Mouse (Mus musculus) stomach, embryonic 14.5 days (tissue): ENCODE measurements around the gene Prkd3. TPM values are rescaled to one million over a fixed set of nuclear protein-coding genes. Genes with fewer than 3 reads are reported as not detected.

Experiments
- ATAC-seq: fragments of 200-750 bp; cut with Nextera tagmentation; 2 replicates; pipeline ENCODE4 v1.8.0; 2017; ENCODE audit warnings: low read depth, moderate TSS enrichment; ENCODE audit not compliant: insufficient number of reproducible peaks, insufficient read depth, low FRiP score
- H3K27ac ChIP-seq: fragments of 300-500 bp; sonication (generic); 2 replicates; pipeline ENCODE4 v1.5.1; 2014; ENCODE audit warnings: mild to moderate bottlenecking, low read length, moderate library complexity, mixed read lengths
- H3K27me3 ChIP-seq: fragments of 300-500 bp; sonication (generic); 2 replicates; pipeline ENCODE4 v1.6.1; 2014; ENCODE audit warnings: low read length, control low read depth, mixed read lengths; ENCODE audit not compliant: control insufficient read depth, insufficient read depth
- H3K36me3 ChIP-seq: fragments of 300-500 bp; sonication (generic); 2 replicates; pipeline ENCODE4 v1.6.1; 2014; ENCODE audit warnings: mild to moderate bottlenecking, control low read depth, low read length, moderate library complexity, mixed read lengths; ENCODE audit not compliant: control insufficient read depth, insufficient read depth
- H3K4me1 ChIP-seq: fragments of 300-500 bp; sonication (generic); 2 replicates; pipeline ENCODE4 v1.6.1; 2014; ENCODE audit warnings: low read length, control low read depth, mixed read lengths; ENCODE audit not compliant: control insufficient read depth, insufficient read depth
- H3K4me2 ChIP-seq: fragments of 300-500 bp; sonication (generic); replicated peaks from 2 replicates; pipeline ENCODE4 v1.6.1; 2014; ENCODE audit warnings: low read depth, low read length, control low read depth
- H3K4me3 ChIP-seq: fragments of 300-500 bp; sonication (generic); 2 replicates; pipeline ENCODE4 v1.5.1; 2014; ENCODE audit warnings: low read depth, low read length, control low read depth
- H3K9ac ChIP-seq: fragments of 300-500 bp; sonication (generic); replicated peaks from 2 replicates; pipeline ENCODE4 v1.6.1; 2014; ENCODE audit warnings: low read depth, mild to moderate bottlenecking, control low read depth, low read length, moderate library complexity, mixed read lengths
- H3K9me3 ChIP-seq: fragments of 300-500 bp; sonication (generic); 2 replicates; pipeline ENCODE4 v1.6.1; 2016; ENCODE audit warnings: low read depth, low read length, control low read depth; ENCODE audit not compliant: control insufficient read depth
- WGBS: fragments of 180-500 bp; shearing (Covaris S2); extraction: QIAGEN DNeasy Blood & Tissue Kit; methylation state at CpG from one replicate; pipeline ENCODE4 v1.1.7; 2014; 5-methylcytosine and 5-hydroxymethylcytosine counted together
- polyA plus RNA-seq: library from polyadenylated mRNA; unstranded; fragments of >200 nt; fragmentation: Nextera tagmentation; extraction: Ambion mirVana; gene quantifications from 2 replicates; pipeline ENCODE4 v1.2.1, GENCODE M21; 2014

Gene Prkd3
- polyA plus RNA-seq, 1 experiment from 2014 or later, result 47.5 TPM

DNA sequence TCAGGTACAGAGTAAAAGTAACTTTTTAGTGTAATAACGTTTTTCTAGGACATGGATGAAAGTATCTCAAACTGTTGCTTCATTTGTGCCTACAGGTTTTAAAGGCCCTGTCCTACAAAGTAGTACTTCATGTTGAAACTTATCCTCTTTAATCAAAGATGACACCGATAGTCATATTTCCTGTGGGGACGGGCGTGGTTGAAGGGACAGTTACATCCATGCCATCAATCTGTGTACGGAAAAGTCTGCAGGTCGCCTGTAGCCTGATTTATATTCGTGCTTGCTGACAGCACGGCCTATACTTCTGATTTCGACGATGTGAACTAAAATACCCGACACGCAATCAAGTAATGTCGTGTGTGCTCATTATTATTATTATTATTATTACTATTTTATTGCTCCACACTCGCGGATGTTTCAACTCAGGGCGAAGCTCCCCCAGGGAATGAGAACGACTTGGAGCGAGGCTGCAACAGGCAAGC is 849 bp downstream of the Prkd3 start:
- H3K4me3 ChIP-seq, result peak overlapping the region; percentile 72
- H3K9me3 ChIP-seq, result no peaks in the 10 kb centered on the region
- no peak for ATAC-seq
- H3K27me3 ChIP-seq, result no peaks in the 10 kb centered on the region
- H3K4me2 ChIP-seq, result peak overlapping the region; percentile 72
- H3K4me1 ChIP-seq, result peaks cover 17% of the 10 kb centered on the region
- H3K9ac ChIP-seq, result peak overlapping the region; percentile 92
- peak overlapping the region; percentile 87 for H3K27ac ChIP-seq
- 1% methylated on average over 18 of the region's 18 CpGs for WGBS
- H3K36me3 ChIP-seq, result no peaks in the 10 kb centered on the region

DNA sequence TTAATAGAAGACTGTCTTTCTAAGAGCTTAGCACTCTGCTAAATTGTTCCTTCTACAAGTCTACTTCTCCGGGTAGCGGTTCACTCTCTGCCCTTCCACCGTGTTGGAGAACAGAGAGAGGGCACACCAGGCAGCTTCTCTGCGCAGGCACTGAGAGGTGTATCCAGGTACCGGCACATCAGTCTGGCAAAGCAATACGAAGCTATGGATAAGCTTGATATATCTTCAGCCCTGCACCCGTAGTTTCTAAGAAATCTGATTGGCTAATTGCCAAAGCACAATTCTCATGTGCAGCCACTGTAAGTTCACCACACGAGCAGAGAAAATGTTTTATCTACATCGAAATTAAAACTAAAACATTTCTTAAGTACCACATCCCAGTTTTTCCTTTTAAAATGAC is 2.2 kb downstream of the Prkd3 start:
- no peak for ATAC-seq
- WGBS, result 30% methylated on average over 9 of the region's 9 CpGs
- Histone ChIP-seq H3K4me3 (peak overlapping the region; percentile 72), H3K4me1 (peaks cover 17% of the 10 kb centered on the region), H3K9ac (no peak overlapping the region), H3K4me2 (peak overlapping the region; percentile 72), H3K27ac (no peak overlapping the region), H3K9me3 (no peaks in the 10 kb centered on the region), H3K36me3 (no peaks in the 10 kb centered on the region), H3K27me3 (no peaks in the 10 kb centered on the region)

GRCm38 (mm10) chr17:79015831-79016230 is 4.8 kb downstream of the Prkd3 start:
- no peaks in the 10 kb centered on the region for H3K27me3 ChIP-seq
- no peak overlapping the region for H3K4me3 ChIP-seq
- 76% methylated on average over 10 of the region's 10 CpGs for WGBS
- H3K27ac ChIP-seq, result no peak overlapping the region
- no peak for ATAC-seq
- no peak overlapping the region for H3K4me2 ChIP-seq
- peaks cover 17% of the 10 kb centered on the region for H3K4me1 ChIP-seq
- H3K36me3 ChIP-seq, result peaks cover 20% of the 10 kb centered on the region
- no peak overlapping the region for H3K9ac ChIP-seq
- no peaks in the 10 kb centered on the region for H3K9me3 ChIP-seq

DNA sequence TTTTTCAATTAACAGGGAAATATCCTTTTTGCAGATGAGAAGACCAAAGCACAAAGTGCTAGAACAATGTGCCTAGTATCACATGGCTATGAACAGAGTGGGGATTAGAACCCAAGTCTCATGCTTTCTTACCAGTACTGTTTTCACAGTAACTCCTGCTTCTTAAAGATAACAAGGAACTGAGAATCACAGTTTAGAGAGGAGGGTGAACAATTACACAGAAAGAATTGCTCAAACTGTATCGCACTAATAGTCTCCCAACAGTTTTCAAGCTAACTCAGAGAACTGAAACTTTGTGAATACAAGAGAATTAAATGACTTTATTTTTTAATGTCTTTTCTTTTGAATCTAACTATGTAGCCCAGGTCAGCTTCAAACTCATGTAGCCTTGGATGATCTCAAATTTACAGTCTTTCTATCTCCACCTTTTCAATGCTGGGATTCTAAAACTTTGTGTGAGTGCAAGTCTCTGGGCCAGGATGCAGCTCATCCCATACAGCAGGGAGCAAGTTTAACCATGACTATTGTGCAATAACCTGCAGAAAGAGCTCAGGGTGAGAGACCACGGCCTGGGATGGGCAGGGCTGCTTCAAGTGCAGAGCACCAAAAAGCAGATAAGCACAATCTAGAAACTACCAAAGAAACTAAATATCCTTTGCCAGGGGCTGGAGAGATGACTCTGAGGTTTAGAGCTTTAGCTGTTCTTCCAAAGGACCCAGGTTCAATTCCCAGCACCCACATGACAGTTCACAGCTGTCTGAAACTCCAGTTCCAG is 5.5 kb downstream of the Prkd3 start:
- no peak overlapping the region for H3K9ac ChIP-seq
- H3K4me1 ChIP-seq, result peaks cover 17% of the 10 kb centered on the region
- H3K27ac ChIP-seq, result no peak overlapping the region
- WGBS, result 90% methylated on average over 2 of the region's 2 CpGs
- no peak overlapping the region for H3K4me2 ChIP-seq
- H3K27me3 ChIP-seq, result no peaks in the 10 kb centered on the region
- H3K36me3 ChIP-seq, result peaks cover 20% of the 10 kb centered on the region
- no peak overlapping the region for H3K4me3 ChIP-seq
- ATAC-seq, result no peak
- no peaks in the 10 kb centered on the region for H3K9me3 ChIP-seq

- peaks cover 20% of the 10 kb centered on the region for H3K36me3 ChIP-seq
- 72% methylated on average over 2 of the region's 2 CpGs for WGBS
- ATAC-seq, result no peak
- no peak overlapping the region for H3K27ac ChIP-seq
- no peak overlapping the region for H3K4me2 ChIP-seq
- no peak overlapping the region for H3K4me3 ChIP-seq
- peaks cover 13% of the 10 kb centered on the region; the same call in 1 of the 2 replicates for H3K4me1 ChIP-seq
- no peaks in the 10 kb centered on the region for H3K9me3 ChIP-seq
- no peak overlapping the region for H3K9ac ChIP-seq
- H3K27me3 ChIP-seq, result no peaks in the 10 kb centered on the region
These were observed 7.0 kb downstream of the Prkd3 start for GRCm38 (mm10) chr17:79013625-79014024.

DNA sequence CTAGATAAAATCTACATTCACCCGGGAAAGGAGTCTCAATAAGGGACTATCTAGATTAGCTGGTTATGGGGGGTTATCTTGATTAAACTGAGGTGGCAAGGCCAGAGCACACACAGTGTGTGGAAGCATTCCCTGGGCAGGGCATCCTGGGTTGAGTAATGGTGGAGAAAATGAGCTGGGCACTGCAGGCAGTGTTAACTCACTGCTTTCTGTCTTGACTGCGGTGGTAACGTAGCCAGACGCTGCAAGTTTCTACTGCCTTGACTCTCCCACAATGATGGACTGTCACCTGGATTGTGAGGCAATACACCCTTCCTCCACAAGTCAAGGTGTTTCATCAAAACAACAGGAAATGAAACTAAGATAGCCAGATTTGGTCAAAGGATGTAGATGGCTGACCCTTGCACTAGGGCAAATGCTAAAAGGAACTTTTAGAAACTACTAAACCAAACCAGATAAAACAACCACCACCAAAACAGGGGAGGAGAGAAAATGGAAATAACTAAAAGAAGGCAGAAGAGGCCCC is 20.8 kb downstream of the Prkd3 start:
- peaks cover 6% of the 10 kb centered on the region for H3K4me1 ChIP-seq
- WGBS, result 89% methylated on average over 4 of the region's 4 CpGs
- no peaks in the 10 kb centered on the region for H3K27me3 ChIP-seq
- H3K9me3 ChIP-seq, result no peaks in the 10 kb centered on the region
- H3K4me2 ChIP-seq, result no peak overlapping the region
- H3K4me3 ChIP-seq, result no peak overlapping the region
- no peak overlapping the region for H3K27ac ChIP-seq
- no peak overlapping the region for H3K9ac ChIP-seq
- no peak for ATAC-seq
- no peaks in the 10 kb centered on the region for H3K36me3 ChIP-seq

DNA sequence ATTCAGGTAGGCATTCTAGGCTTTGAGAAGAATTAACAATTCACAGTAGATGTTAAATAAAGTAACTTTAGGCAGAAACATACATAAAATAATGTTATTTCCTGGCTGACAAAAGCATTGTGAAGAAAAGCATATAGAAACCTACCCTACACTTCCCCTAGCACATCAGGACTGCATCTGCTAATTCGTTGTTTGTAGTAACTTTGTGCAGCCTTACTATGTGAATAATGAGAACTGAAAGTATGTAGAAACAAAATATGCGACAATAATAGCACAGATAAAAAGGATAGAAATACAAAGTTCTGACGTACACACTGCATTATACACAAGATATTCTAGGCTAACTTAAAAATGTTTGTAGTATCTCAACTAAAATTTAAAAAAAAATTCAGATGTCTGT is 21.4 kb downstream of the Prkd3 start:
- Histone ChIP-seq H3K36me3 (no peaks in the 10 kb centered on the region), H3K27ac (no peak overlapping the region), H3K27me3 (no peaks in the 10 kb centered on the region), H3K4me1 (peaks cover 6% of the 10 kb centered on the region), H3K9ac (no peak overlapping the region), H3K4me3 (no peak overlapping the region), H3K9me3 (no peaks in the 10 kb centered on the region), H3K4me2 (no peak overlapping the region)
- no peak for ATAC-seq
- 93% methylated on average over 3 of the region's 3 CpGs for WGBS

GRCm38 (mm10) chr17:78998130-78998529 is 22.5 kb downstream of the Prkd3 start:
- H3K4me1 ChIP-seq, result peaks cover 6% of the 10 kb centered on the region
- 83% methylated on average over 2 of the region's 2 CpGs for WGBS
- H3K27ac ChIP-seq, result no peak overlapping the region
- no peak overlapping the region for H3K9ac ChIP-seq
- no peaks in the 10 kb centered on the region for H3K9me3 ChIP-seq
- no peak overlapping the region for H3K4me3 ChIP-seq
- no peaks in the 10 kb centered on the region for H3K27me3 ChIP-seq
- H3K4me2 ChIP-seq, result no peak overlapping the region
- H3K36me3 ChIP-seq, result no peaks in the 10 kb centered on the region
- no peak for ATAC-seq
